Mouse (Mus musculus): ENCODE data around the gene Btnl4. TPM values are rescaled to one million over a fixed set of nuclear protein-coding genes. Genes with fewer than 3 reads are reported as not detected.

The Btnl4 gene
- total RNA-seq, 2 experiments from 2014 or later, result not detected

GRCm38 (mm10) chr17:34439795-34440194 is 37.3 kb downstream of the Btnl4 start:
- no peak for ATAC-seq (replicated peaks; ENCODE audit: low FRiP score, poor library complexity, severe bottlenecking)

GRCm38 (mm10) chr17:34438588-34438987 is 38.5 kb downstream of the Btnl4 start:
- ATAC-seq (replicated peaks; ENCODE audit: low FRiP score, poor library complexity, severe bottlenecking), result no peak

- no peak for ATAC-seq (replicated peaks; ENCODE audit: low FRiP score, poor library complexity, severe bottlenecking)
These were observed 39.5 kb downstream of the Btnl4 start for GRCm38 (mm10) chr17:34437606-34438005.

GRCm38 (mm10) chr17:34437120-34437519 is 40.0 kb downstream of the Btnl4 start:
- ATAC-seq (replicated peaks; ENCODE audit: low FRiP score, poor library complexity, severe bottlenecking), result no peak

GRCm38 (mm10) chr17:34427597-34427996 is 49.5 kb downstream of the Btnl4 start:
- ATAC-seq (replicated peaks; ENCODE audit: low FRiP score, poor library complexity, severe bottlenecking), result no peak

- ATAC-seq (replicated peaks; ENCODE audit: low FRiP score, poor library complexity, severe bottlenecking), result no peak
These were observed 57.1 kb downstream of the Btnl4 start for GRCm38 (mm10) chr17:34420014-34420413.

Other genes starting within 250 kb of the Btnl4 start
- 4.8 and 8.1 TPM in 2 replicates for gene H2-Ob, start 238.4 kb downstream of the Btnl4 start, total RNA-seq (2015; ENCODE audit: low replicate concordance)
- 1.4 TPM in 1 of 2 replicates, not detected in the other for gene H2-Ob, start 238.4 kb downstream of the Btnl4 start, total RNA-seq (2017; ENCODE audit: low replicate concordance)
- 60.8 and 138 TPM in 2 replicates for gene H2-Ab1, start 219.6 kb downstream of the Btnl4 start, total RNA-seq (2015; ENCODE audit: low replicate concordance)
- gene H2-Ab1, start 219.6 kb downstream of the Btnl4 start, total RNA-seq (2017; ENCODE audit: low replicate concordance), result 38.6 and 79.7 TPM in 2 replicates
- gene H2-Aa, start 189.5 kb downstream of the Btnl4 start, total RNA-seq (2015; ENCODE audit: low replicate concordance), result 92.2 and 127 TPM in 2 replicates
- 32.1 and 32.2 TPM in 2 replicates for gene H2-Aa, start 189.5 kb downstream of the Btnl4 start, total RNA-seq (2017; ENCODE audit: low replicate concordance)
- gene H2-Eb1, start 171.5 kb downstream of the Btnl4 start, total RNA-seq (2015; ENCODE audit: low replicate concordance), result 6.5 and 9.8 TPM in 2 replicates
- 15.9 and 53.1 TPM in 2 replicates for gene H2-Eb1, start 171.5 kb downstream of the Btnl4 start, total RNA-seq (2017; ENCODE audit: low replicate concordance)
- gene H2-Eb2, start 151.7 kb downstream of the Btnl4 start, total RNA-seq (2015; ENCODE audit: low replicate concordance), result not detected in 2 replicates
- gene H2-Eb2, start 151.7 kb downstream of the Btnl4 start, total RNA-seq (2017; ENCODE audit: low replicate concordance), result not detected in 2 replicates
- gene Btnl2, start 122.5 kb downstream of the Btnl4 start, total RNA-seq (2015; ENCODE audit: low replicate concordance), result 0.96 TPM in 1 of 2 replicates, not detected in the other
- gene Btnl2, start 122.5 kb downstream of the Btnl4 start, total RNA-seq (2017; ENCODE audit: low replicate concordance), result 0.09 and 0.42 TPM in 2 replicates
- not detected in 2 replicates for gene Btnl1, start 100.2 kb downstream of the Btnl4 start, total RNA-seq (2015; ENCODE audit: low replicate concordance)
- gene Btnl1, start 100.2 kb downstream of the Btnl4 start, total RNA-seq (2017; ENCODE audit: low replicate concordance), result not detected in 2 replicates
- gene BC051142, start 78.5 kb downstream of the Btnl4 start, total RNA-seq (2015; ENCODE audit: low replicate concordance), result not detected in 2 replicates
- not detected in 2 replicates for gene BC051142, start 78.5 kb downstream of the Btnl4 start, total RNA-seq (2017; ENCODE audit: low replicate concordance)
- not detected in 2 replicates for gene Btnl6, start 40.0 kb upstream of the Btnl4 start, total RNA-seq (2015; ENCODE audit: low replicate concordance)
- gene Btnl6, start 40.0 kb upstream of the Btnl4 start, total RNA-seq (2017; ENCODE audit: low replicate concordance), result 0.77 TPM in 1 of 2 replicates, not detected in the other
- not detected in 2 replicates for gene Notch4, start 87.0 kb upstream of the Btnl4 start, total RNA-seq (2015; ENCODE audit: low replicate concordance)
- gene Notch4, start 87.0 kb upstream of the Btnl4 start, total RNA-seq (2017; ENCODE audit: low replicate concordance), result not detected in 2 replicates
- gene Gpsm3, start 112.5 kb upstream of the Btnl4 start, total RNA-seq (2015; ENCODE audit: low replicate concordance), result 69.6 and 82.3 TPM in 2 replicates
- gene Gpsm3, start 112.5 kb upstream of the Btnl4 start, total RNA-seq (2017; ENCODE audit: low replicate concordance), result 11.6 and 21.3 TPM in 2 replicates
- 8.4 and 10.4 TPM in 2 replicates for gene Pbx2, start 113.9 kb upstream of the Btnl4 start, total RNA-seq (2015; ENCODE audit: low replicate concordance)
- gene Pbx2, start 113.9 kb upstream of the Btnl4 start, total RNA-seq (2017; ENCODE audit: low replicate concordance), result 5.5 and 5.9 TPM in 2 replicates
- 0.84 TPM in 1 of 2 replicates, not detected in the other for gene Ager, start 120.5 kb upstream of the Btnl4 start, total RNA-seq (2015; ENCODE audit: low replicate concordance)
- 0.26 and 1.7 TPM in 2 replicates for gene Ager, start 120.5 kb upstream of the Btnl4 start, total RNA-seq (2017; ENCODE audit: low replicate concordance)
- 22.2 and 30.2 TPM in 2 replicates for gene Rnf5, start 126.4 kb upstream of the Btnl4 start, total RNA-seq (2015; ENCODE audit: low replicate concordance)
- gene Rnf5, start 126.4 kb upstream of the Btnl4 start, total RNA-seq (2017; ENCODE audit: low replicate concordance), result 4.1 and 6.1 TPM in 2 replicates
- 9.6 and 16.5 TPM in 2 replicates for gene Agpat1, start 126.9 kb upstream of the Btnl4 start, total RNA-seq (2015; ENCODE audit: low replicate concordance)
- gene Agpat1, start 126.9 kb upstream of the Btnl4 start, total RNA-seq (2017; ENCODE audit: low replicate concordance), result 8.2 and 12.4 TPM in 2 replicates
- gene Egfl8, start 138.7 kb upstream of the Btnl4 start, total RNA-seq (2015; ENCODE audit: low replicate concordance), result 2.3 TPM in 1 of 2 replicates, not detected in the other
- gene Egfl8, start 138.7 kb upstream of the Btnl4 start, total RNA-seq (2017; ENCODE audit: low replicate concordance), result 0.34 TPM in 1 of 2 replicates, not detected in the other
- gene Ppt2, start 151.2 kb upstream of the Btnl4 start, total RNA-seq (2015; ENCODE audit: low replicate concordance), result 13.6 and 21.3 TPM in 2 replicates
- 2.9 and 3.3 TPM in 2 replicates for gene Ppt2, start 151.2 kb upstream of the Btnl4 start, total RNA-seq (2017; ENCODE audit: low replicate concordance)
- gene Prrt1, start 152.2 kb upstream of the Btnl4 start, total RNA-seq (2015; ENCODE audit: low replicate concordance), result not detected in 2 replicates
- gene Prrt1, start 152.2 kb upstream of the Btnl4 start, total RNA-seq (2017; ENCODE audit: low replicate concordance), result not detected in 2 replicates
- not detected in 2 replicates for gene Fkbpl, start 167.4 kb upstream of the Btnl4 start, total RNA-seq (2015; ENCODE audit: low replicate concordance)
- 0.42 and 3.9 TPM in 2 replicates for gene Fkbpl, start 167.4 kb upstream of the Btnl4 start, total RNA-seq (2017; ENCODE audit: low replicate concordance)
- gene Atf6b, start 169.8 kb upstream of the Btnl4 start, total RNA-seq (2015; ENCODE audit: low replicate concordance), result 4.2 and 6.9 TPM in 2 replicates
- gene Atf6b, start 169.8 kb upstream of the Btnl4 start, total RNA-seq (2017; ENCODE audit: low replicate concordance), result 4.0 and 6.1 TPM in 2 replicates
- not detected in 2 replicates for gene Tnxb, start 193.2 kb upstream of the Btnl4 start, total RNA-seq (2015; ENCODE audit: low replicate concordance)
- gene Tnxb, start 193.2 kb upstream of the Btnl4 start, total RNA-seq (2017; ENCODE audit: low replicate concordance), result not detected in 2 replicates